Mouse (Mus musculus): Measurements from ENCODE around the gene Hip1.

Gene Hip1

GRCm38 (mm10) chr5:135531306-135531845 is 13.5 kb downstream of the Hip1 start:
- DNase-seq (ENCODE audit: low spot score) = no peak

- no peak for DNase-seq (ENCODE audit: low spot score)
Observed at GRCm38 (mm10) chr5:135529964-135530363, 15.0 kb downstream of the Hip1 start.

- no peak for DNase-seq (ENCODE audit: low spot score)
Observed at GRCm38 (mm10) chr5:135529310-135529709, 15.6 kb downstream of the Hip1 start.

- DNase-seq (ENCODE audit: low spot score) = no peak
Observed at GRCm38 (mm10) chr5:135527986-135528385, 16.9 kb downstream of the Hip1 start.

GRCm38 (mm10) chr5:135524660-135525560 is 20.0 kb downstream of the Hip1 start:
- DNase-seq (ENCODE audit: low spot score) = no peak

GRCm38 (mm10) chr5:135524087-135524486 is 20.8 kb downstream of the Hip1 start:
- no peak for DNase-seq (ENCODE audit: low spot score)

GRCm38 (mm10) chr5:135522111-135522722 is 22.7 kb downstream of the Hip1 start:
- no peak for DNase-seq (ENCODE audit: low spot score)

GRCm38 (mm10) chr5:135517348-135517883 is 27.5 kb downstream of the Hip1 start:
- DNase-seq (ENCODE audit: low spot score) = no peak

GRCm38 (mm10) chr5:135513131-135513530 is 31.8 kb downstream of the Hip1 start:
- no peak for DNase-seq (ENCODE audit: low spot score)

GRCm38 (mm10) chr5:135511105-135511504 is 33.8 kb downstream of the Hip1 start:
- DNase-seq (ENCODE audit: low spot score) = no peak

GRCm38 (mm10) chr5:135508284-135508683 is 36.6 kb downstream of the Hip1 start:
- DNase-seq (ENCODE audit: low spot score) = no peak

GRCm38 (mm10) chr5:135507561-135508273 is 37.2 kb downstream of the Hip1 start:
- DNase-seq (ENCODE audit: low spot score) = no peak

- no peak for DNase-seq (ENCODE audit: low spot score)
Observed at GRCm38 (mm10) chr5:135505442-135505841, 39.5 kb downstream of the Hip1 start.

GRCm38 (mm10) chr5:135502931-135503330 is 42.0 kb downstream of the Hip1 start:
- DNase-seq (ENCODE audit: low spot score) = no peak

GRCm38 (mm10) chr5:135502027-135502426 is 42.9 kb downstream of the Hip1 start:
- no peak for DNase-seq (ENCODE audit: low spot score)

GRCm38 (mm10) chr5:135498914-135499313 is 46.0 kb downstream of the Hip1 start:
- no peak for DNase-seq (ENCODE audit: low spot score)

GRCm38 (mm10) chr5:135497347-135497955 is 47.5 kb downstream of the Hip1 start:
- DNase-seq (ENCODE audit: low spot score) = no peak

- no peak for DNase-seq (ENCODE audit: low spot score)
Observed at GRCm38 (mm10) chr5:135496489-135496888, 48.4 kb downstream of the Hip1 start.

GRCm38 (mm10) chr5:135495471-135495870 is 49.4 kb downstream of the Hip1 start:
- no peak for DNase-seq (ENCODE audit: low spot score)

GRCm38 (mm10) chr5:135494183-135494910 is 50.6 kb downstream of the Hip1 start:
- DNase-seq (ENCODE audit: low spot score) = no peak

- DNase-seq (ENCODE audit: low spot score) = no peak
Observed at GRCm38 (mm10) chr5:135493095-135493494, 51.8 kb downstream of the Hip1 start.
